Mouse (Mus musculus) hindbrain, embryonic 16.5 days (tissue): ENCODE measurements around the gene Bcl11b. TPM values are rescaled to one million over a fixed set of nuclear protein-coding genes. Genes with fewer than 3 reads are reported as not detected.
A peak's percentile ranks its signal among the peaks of the same experiment; 100 is the strongest.

Source experiments
- ATAC-seq: fragments of 200-750 bp; cut with Nextera tagmentation; 2 replicates; pipeline ENCODE4 v1.8.0; 2017; ENCODE audit warnings: moderate TSS enrichment, moderate library complexity
- H3K27ac ChIP-seq: fragments of 300-500 bp; sonication (generic); 2 replicates; pipeline ENCODE4 v1.5.1; 2014; ENCODE audit warnings: low read depth, mild to moderate bottlenecking, control low read depth, low read length, moderate library complexity
- H3K27me3 ChIP-seq: fragments of 300-500 bp; sonication (generic); replicated peaks from 2 replicates; pipeline ENCODE4 v1.6.1; 2014; ENCODE audit warnings: low read length; ENCODE audit not compliant: control insufficient read depth, insufficient read depth
- H3K36me3 ChIP-seq: fragments of 300-500 bp; sonication (generic); 2 replicates; pipeline ENCODE4 v1.6.1; 2014; ENCODE audit warnings: mild to moderate bottlenecking, low read length, moderate library complexity, mixed read lengths; ENCODE audit not compliant: control insufficient read depth, insufficient read depth
- H3K4me1 ChIP-seq: fragments of 300-500 bp; sonication (generic); 2 replicates; pipeline ENCODE4 v1.6.1; 2014; ENCODE audit warnings: low read depth, low read length; ENCODE audit not compliant: control insufficient read depth, insufficient read depth
- H3K4me2 ChIP-seq: fragments of 300-500 bp; sonication (generic); 2 replicates; pipeline ENCODE4 v1.6.1; 2014; ENCODE audit warnings: mild to moderate bottlenecking, low read length, control low read depth, moderate library complexity
- H3K4me3 ChIP-seq: fragments of 300-500 bp; sonication (generic); 2 replicates; pipeline ENCODE4 v1.5.1; 2014; ENCODE audit warnings: mild to moderate bottlenecking, low read length, control low read depth, moderate library complexity
- H3K9ac ChIP-seq: fragments of 300-500 bp; sonication (generic); 2 replicates; pipeline ENCODE4 v1.6.1; 2014; ENCODE audit warnings: low read depth, mild to moderate bottlenecking, control low read depth, low read length, moderate library complexity
- H3K9me3 ChIP-seq: fragments of 300-500 bp; sonication (generic); 2 replicates; pipeline ENCODE4 v1.6.1; 2014; ENCODE audit warnings: mild to moderate bottlenecking, low read length, moderate library complexity; ENCODE audit not compliant: control insufficient read depth
- WGBS: fragments of 180-500 bp; shearing (Covaris S2); extraction: QIAGEN DNeasy Blood & Tissue Kit; methylation state at CpG from one replicate; pipeline ENCODE4 v1.1.7; 2014; 5-methylcytosine and 5-hydroxymethylcytosine counted together
- polyA plus RNA-seq: library from polyadenylated mRNA; unstranded; fragments of >200 nt; fragmentation: Nextera tagmentation; extraction: Ambion mirVana; gene quantifications from 2 replicates; pipeline ENCODE4 v1.2.1, GENCODE M21; 2015

Gene Bcl11b
- 12.0 and 16.7 TPM in 2 replicates for polyA plus RNA-seq

DNA sequence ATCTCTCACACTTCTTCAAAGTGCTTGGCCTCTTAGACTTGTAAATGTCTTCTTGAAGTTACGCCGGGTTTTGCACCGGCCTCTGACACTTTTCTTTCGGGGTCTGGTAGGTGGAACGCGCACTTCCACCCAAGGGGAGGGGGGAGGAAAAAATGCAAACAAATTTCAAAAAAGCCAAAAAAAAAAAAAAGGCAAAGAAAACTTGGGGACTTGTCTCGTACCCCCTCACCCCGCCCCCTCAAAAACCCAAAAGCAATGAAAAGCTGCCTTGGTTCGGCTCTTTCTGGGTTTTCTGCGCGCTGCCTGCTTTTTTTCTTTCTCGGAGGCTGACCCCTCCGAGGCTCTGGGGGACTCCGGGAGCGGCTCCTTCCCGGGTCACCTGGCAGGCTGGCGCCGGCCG is at the start of gene Bcl11b:
Bcl11b (minus strand) TSS at position 120 of the 400 bp plus-strand sequence.
- Histone ChIP-seq H3K4me1 (peaks cover 19% of the 10 kb centered on the region), H3K27me3 (0 out of 2 replicates have a peak, but pooled peaks cover 4% of the 10 kb centered on the region), H3K9ac (peak within 1 kb of the TSS; percentile 90), H3K27ac (peak within 1 kb of the TSS; percentile 90), H3K9me3 (no peaks in the 10 kb centered on the region), H3K36me3 (no peaks in the 10 kb centered on the region), H3K4me3 (peak within 1 kb of the TSS; percentile 83), H3K4me2 (peak within 1 kb of the TSS; percentile 98)
- WGBS: under 1% methylated on average over 19 of the region's 19 CpGs
- ATAC-seq: no peak

DNA sequence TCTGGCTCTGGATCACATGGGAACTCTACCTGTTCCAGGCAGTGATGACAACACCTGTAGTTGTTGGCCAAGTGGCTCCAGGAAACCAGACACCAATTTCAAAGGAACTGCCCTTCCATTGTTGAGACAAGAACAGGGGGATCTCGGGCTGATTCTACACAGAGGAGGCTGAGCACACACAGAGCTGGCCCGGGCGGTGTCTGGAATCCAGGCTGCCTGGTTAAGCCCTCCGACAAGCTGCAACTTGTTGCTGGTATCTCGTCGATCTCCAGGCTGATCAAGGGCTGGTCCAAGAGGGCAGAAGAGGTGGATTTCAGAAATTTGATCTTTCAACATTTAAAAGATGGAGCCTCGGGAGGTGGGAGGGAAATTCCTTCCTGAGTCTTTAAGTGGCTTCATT is 47.6 kb upstream of the Bcl11b start:
- 77% methylated on average over 7 of the region's 7 CpGs for WGBS

DNA sequence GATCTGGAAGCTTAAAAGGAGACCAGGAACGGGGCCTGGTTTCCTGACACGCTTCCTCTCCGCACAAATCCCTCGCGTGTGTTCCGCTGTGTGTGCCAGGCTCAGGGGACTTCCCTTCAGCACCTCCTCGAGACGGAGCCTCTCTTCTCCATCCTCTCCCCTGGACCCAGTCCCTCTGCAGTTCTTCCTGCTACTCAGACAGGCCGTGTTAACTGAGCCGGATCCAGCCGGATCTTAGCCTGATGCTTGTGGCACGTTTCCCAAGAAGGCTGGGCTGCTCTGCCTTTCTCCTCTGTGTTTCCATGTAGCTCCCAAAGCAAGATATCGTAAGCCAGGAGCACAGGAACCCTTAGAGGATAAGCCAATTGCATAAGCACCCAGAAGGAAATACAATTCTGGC is 46.2 kb upstream of the Bcl11b start:
- no peak overlapping the region for H3K4me3 ChIP-seq
- no peaks in the 10 kb centered on the region for H3K9me3 ChIP-seq
- no peaks in the 10 kb centered on the region for H3K36me3 ChIP-seq
- H3K9ac ChIP-seq: no peak overlapping the region
- H3K4me1 ChIP-seq: no peaks in the 10 kb centered on the region
- no peak for ATAC-seq
- 75% methylated on average over 13 of the region's 13 CpGs for WGBS
- no peak overlapping the region for H3K27ac ChIP-seq
- H3K4me2 ChIP-seq: no peak overlapping the region
- H3K27me3 ChIP-seq: no peaks in the 10 kb centered on the region

More for the DNA sequence above, 47.6 kb upstream of the Bcl11b start:
- no peaks in the 10 kb centered on the region for H3K27me3 ChIP-seq
- H3K4me1 ChIP-seq: no peaks in the 10 kb centered on the region
- H3K9me3 ChIP-seq: no peaks in the 10 kb centered on the region
- no peaks in the 10 kb centered on the region for H3K36me3 ChIP-seq
- H3K4me3 ChIP-seq: no peak overlapping the region
- H3K9ac ChIP-seq: no peak overlapping the region
- no peak for ATAC-seq
- H3K27ac ChIP-seq: no peak overlapping the region
- no peak overlapping the region for H3K4me2 ChIP-seq

DNA sequence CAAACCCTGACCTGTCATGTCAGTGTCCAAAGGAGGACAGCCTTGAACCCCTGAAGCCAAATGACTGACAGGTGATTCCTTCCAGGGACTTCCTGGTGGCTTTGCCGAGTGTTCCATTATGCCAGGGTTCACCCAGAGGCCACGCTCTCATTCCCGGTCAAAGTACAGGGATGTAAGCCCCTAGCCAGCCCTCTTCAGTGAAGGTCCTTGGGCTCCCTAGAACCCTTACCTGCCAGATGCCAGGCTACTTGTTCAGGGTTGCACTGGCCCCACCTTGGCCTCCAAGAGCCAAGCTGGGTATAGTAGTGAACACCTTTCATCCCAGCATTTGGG is 38.8 kb upstream of the Bcl11b start:
- no peak for ATAC-seq
- Histone ChIP-seq H3K9me3 (no peaks in the 10 kb centered on the region), H3K27ac (no peak overlapping the region), H3K36me3 (no peaks in the 10 kb centered on the region), H3K4me3 (no peak overlapping the region), H3K4me2 (no peak overlapping the region), H3K9ac (no peak overlapping the region), H3K4me1 (no peaks in the 10 kb centered on the region), H3K27me3 (no peaks in the 10 kb centered on the region)
- 68% methylated on average over 3 of the region's 3 CpGs for WGBS

DNA sequence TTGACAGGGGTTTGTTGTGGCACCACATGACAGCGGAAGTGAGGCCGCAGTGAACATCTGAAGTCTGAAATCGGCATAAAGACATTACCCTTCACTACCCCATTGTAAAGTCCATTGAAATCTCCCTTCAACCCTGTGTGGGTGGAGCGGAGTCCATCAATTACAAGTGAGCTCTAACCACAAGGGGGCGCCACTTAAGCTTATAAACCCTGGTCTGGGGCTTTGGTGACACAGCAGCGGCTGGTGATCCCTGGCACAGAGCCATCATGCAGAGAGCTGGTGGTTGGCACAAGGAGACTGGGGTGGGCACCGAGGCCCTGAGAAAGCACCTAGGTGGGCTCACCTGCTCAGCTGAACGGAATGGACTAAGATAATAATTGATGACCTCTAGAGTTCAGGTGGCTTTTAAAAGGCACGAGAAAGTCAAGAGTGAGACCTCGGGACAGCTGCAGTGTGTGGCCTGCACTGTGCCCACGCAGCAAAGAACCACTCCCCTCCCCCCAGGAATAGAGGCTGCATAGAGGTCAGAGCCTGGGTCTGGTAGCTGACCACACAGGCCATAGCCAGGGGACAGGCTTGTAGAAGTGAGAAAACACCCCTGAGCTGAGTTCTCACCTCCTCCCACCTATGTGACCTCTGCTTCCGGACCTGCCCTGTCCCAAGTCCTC is 38.3 kb upstream of the Bcl11b start:
- no peak; the same call in 1 of the 2 replicates for ATAC-seq
- Histone ChIP-seq H3K27me3 (no peaks in the 10 kb centered on the region), H3K36me3 (no peaks in the 10 kb centered on the region), H3K4me2 (no peak overlapping the region), H3K27ac (no peak overlapping the region), H3K4me1 (no peaks in the 10 kb centered on the region), H3K4me3 (no peak overlapping the region), H3K9ac (no peak overlapping the region), H3K9me3 (no peaks in the 10 kb centered on the region)
- 41% methylated on average over 12 of the region's 12 CpGs for WGBS

DNA sequence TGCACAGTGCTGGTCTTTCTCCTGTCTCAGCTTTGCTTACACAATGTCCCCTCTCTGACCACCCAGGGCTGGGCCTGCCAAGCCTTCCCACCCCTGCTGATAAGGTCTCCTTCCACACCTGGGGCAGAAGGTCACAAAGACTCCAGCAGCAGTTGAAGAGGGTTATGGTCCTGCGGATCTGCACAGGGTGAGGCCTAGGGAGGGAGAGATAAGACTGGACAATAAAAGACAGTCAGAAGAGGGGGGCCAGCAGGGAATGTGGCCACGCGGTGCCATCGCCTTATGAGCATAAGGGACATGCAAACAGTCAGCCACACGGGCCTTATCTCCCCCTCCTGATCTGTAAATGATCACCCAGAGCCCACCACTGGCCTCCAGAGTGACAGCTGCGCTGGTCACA is 34.0 kb upstream of the Bcl11b start:
- Histone ChIP-seq H3K27me3 (no peaks in the 10 kb centered on the region), H3K4me2 (no peak overlapping the region), H3K27ac (no peak overlapping the region), H3K4me3 (no peak overlapping the region), H3K4me1 (no peaks in the 10 kb centered on the region), H3K36me3 (no peaks in the 10 kb centered on the region), H3K9me3 (no peaks in the 10 kb centered on the region), H3K9ac (no peak overlapping the region)
- 48% methylated on average over 6 of the region's 6 CpGs for WGBS
- no peak for ATAC-seq

DNA sequence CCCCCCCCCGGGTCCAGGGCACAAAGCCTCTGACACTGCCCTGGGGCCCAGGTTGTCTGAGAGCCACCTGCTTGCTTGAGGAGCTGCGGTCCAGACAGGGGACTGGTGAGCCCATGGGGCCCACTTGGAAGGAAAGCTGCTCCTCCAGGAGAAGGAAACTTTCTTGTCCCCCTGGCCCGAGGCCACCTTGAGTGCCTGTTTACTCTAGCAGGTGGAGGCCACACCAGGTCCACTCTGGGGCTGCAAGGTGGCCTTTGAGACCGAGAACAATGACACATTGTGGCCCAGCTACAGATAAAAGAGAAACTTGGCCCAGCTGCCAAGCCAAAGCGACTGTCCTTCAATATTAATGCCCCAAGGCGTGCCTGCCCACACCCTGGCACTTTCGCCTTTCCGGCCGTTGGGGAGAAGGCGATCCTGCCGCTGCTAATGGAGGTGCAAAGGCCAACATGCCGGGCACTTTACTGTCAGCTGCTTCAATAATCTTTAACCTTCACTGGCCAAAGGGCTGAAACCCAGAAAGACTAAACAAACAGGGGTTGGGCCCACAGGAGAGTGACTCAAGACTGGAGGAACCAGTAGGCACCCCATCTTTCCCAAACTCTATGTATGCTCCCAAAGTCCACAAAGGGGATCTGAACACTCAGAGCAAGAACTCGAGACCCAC is 32.1 kb upstream of the Bcl11b start:
- Histone ChIP-seq H3K27ac (no peak overlapping the region), H3K4me3 (no peak overlapping the region), H3K27me3 (no peaks in the 10 kb centered on the region), H3K9ac (no peak overlapping the region), H3K36me3 (no peaks in the 10 kb centered on the region), H3K9me3 (no peaks in the 10 kb centered on the region), H3K4me1 (no peaks in the 10 kb centered on the region), H3K4me2 (no peak overlapping the region)
- ATAC-seq: no peak
- WGBS: 76% methylated on average over 13 of the region's 13 CpGs

DNA sequence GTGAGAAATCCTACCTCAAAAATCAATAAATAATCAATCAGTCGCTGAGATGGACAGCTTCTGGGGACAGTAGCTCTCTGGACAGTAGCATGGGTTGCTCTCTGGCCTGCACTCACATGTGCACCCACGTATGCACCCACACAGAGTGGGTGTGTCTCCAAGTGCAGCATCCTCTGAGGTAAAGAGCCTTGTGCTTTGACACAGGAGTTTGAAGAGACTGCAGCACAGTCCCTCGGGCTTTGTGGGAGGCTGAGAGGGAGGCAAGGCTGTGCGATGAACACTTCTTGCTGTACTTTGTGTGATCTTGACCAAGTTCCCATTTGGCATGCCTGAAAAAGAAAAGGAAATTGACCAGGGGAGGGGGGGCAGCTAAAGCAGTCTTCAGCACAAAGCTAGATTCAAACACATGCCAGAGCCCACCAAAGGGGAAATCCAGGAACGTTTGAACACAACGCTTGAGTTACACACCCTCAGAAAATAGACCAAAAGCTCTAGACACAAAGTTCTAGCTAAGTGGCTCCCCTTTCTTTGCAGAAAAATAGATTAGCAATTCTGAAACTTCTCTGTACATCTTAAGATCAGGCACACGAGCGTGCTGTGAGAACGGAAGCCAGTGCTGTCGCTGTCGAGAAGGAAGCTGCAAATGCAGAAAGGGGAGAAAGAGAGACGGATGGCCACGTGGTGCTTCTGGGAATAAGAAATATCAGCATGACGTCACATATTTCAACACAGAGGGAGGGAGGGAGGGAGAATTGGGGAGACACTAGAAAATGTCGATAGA is 19.6 kb upstream of the Bcl11b start:
- Histone ChIP-seq H3K9me3 (no peaks in the 10 kb centered on the region), H3K27me3 (no peaks in the 10 kb centered on the region), H3K9ac (no peak overlapping the region), H3K36me3 (no peaks in the 10 kb centered on the region), H3K27ac (no peak overlapping the region), H3K4me1 (no peaks in the 10 kb centered on the region), H3K4me3 (no peak overlapping the region), H3K4me2 (no peak overlapping the region)
- no peak for ATAC-seq
- WGBS: 71% methylated on average over 15 of the region's 15 CpGs

DNA sequence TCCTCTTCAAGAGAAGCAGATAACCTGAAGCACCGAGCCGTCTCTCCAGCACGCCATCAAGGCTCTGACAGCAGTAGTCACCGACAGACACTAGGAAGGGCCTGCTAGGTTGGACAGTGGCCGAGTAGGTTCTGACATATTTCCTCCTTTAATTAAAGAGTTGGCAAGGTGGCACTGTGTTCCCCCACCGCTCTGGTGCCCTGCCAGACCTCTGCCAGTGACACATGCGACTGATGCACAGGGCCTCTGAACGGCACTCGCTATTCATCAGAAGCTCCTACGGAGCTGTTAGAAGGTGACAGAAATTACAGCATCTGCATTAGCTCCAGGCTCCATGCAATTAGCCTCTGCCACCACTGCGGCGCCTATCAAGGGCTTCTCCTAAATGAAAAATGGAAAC is 8.6 kb upstream of the Bcl11b start:
- 56% methylated on average over 12 of the region's 12 CpGs for WGBS
- Histone ChIP-seq H3K27ac (no peak overlapping the region), H3K4me3 (no peak overlapping the region), H3K4me1 (no peaks in the 10 kb centered on the region), H3K36me3 (no peaks in the 10 kb centered on the region), H3K9ac (no peak overlapping the region), H3K9me3 (no peaks in the 10 kb centered on the region), H3K27me3 (no peaks in the 10 kb centered on the region), H3K4me2 (no peak overlapping the region)
- ATAC-seq: peak; percentile 56; the same call in 1 of the 2 replicates
